Mouse (Mus musculus) urinary bladder, adult 2 months (tissue): ENCODE measurements at regions not wholly inside any gene's neighbourhood (a gene's known extent, or its start where the extent isn't known, plus 50 kb on each side); places are given as distances from the start of the nearest gene placed in this dataset.

Experiments used
- DNase-seq: peaks from one replicate; pipeline ENCODE4 v3.0.0; 2022; ENCODE audit warnings: low spot score

- no peak for DNase-seq
These were observed 470.4 kb downstream of the Vrk1 start for GRCm38 (mm10) chr12:106480281-106481060.

GRCm38 (mm10) chr12:106501622-106502327 lies 491.7 kb downstream of the Vrk1 start:
- DNase-seq: no peak

GRCm38 (mm10) chr12:106504285-106504684 lies 494.3 kb downstream of the Vrk1 start:
- no peak for DNase-seq

GRCm38 (mm10) chr12:106514057-106514456 lies 504.0 kb downstream of the Vrk1 start:
- no peak for DNase-seq

GRCm38 (mm10) chr12:106515257-106515788 lies 505.3 kb downstream of the Vrk1 start:
- no peak for DNase-seq

- DNase-seq: no peak
These were observed 509.1 kb downstream of the Vrk1 start for GRCm38 (mm10) chr12:106519141-106519540.

- no peak for DNase-seq
These were observed 514.4 kb downstream of the Vrk1 start for GRCm38 (mm10) chr12:106524411-106524810.

- DNase-seq: no peak
These were observed 517.1 kb downstream of the Vrk1 start for GRCm38 (mm10) chr12:106527116-106527515.

GRCm38 (mm10) chr12:106527699-106528434 lies 517.8 kb downstream of the Vrk1 start:
- DNase-seq: no peak

GRCm38 (mm10) chr12:106528521-106528920 lies 518.5 kb downstream of the Vrk1 start:
- no peak for DNase-seq

GRCm38 (mm10) chr12:106529175-106529574 lies 519.1 kb downstream of the Vrk1 start:
- no peak for DNase-seq

GRCm38 (mm10) chr12:106535086-106535485 lies 525.1 kb downstream of the Vrk1 start:
- no peak for DNase-seq

- no peak for DNase-seq
These were observed 525.7 kb downstream of the Vrk1 start for GRCm38 (mm10) chr12:106535628-106536288.

GRCm38 (mm10) chr12:106536289-106536636 lies 526.2 kb downstream of the Vrk1 start:
- DNase-seq: no peak

- DNase-seq: no peak
These were observed 530.0 kb downstream of the Vrk1 start for GRCm38 (mm10) chr12:106540003-106540402.

- no peak for DNase-seq
These were observed 549.5 kb downstream of the Vrk1 start for GRCm38 (mm10) chr12:106559566-106559965.

GRCm38 (mm10) chr12:106565263-106565681 lies 555.2 kb downstream of the Vrk1 start:
- no peak for DNase-seq

- no peak for DNase-seq
These were observed 556.3 kb downstream of the Vrk1 start for GRCm38 (mm10) chr12:106566361-106566760.

- no peak for DNase-seq
These were observed 557.1 kb downstream of the Vrk1 start for GRCm38 (mm10) chr12:106567116-106567515.

GRCm38 (mm10) chr12:106568541-106569085 lies 558.6 kb downstream of the Vrk1 start:
- DNase-seq: no peak

GRCm38 (mm10) chr12:106572956-106573355 lies 562.9 kb downstream of the Vrk1 start:
- DNase-seq: no peak
